Mouse (Mus musculus) ES-Bruce4 (cell line): ENCODE measurements around the gene Zswim4. TPM values are rescaled to one million over a fixed set of nuclear protein-coding genes. Genes with fewer than 3 reads are reported as not detected.

Experiments
- H3K27ac ChIP-seq: 2 replicates; pipeline ENCODE4 v1.5.1; 2012; ENCODE audit warnings: low read length, inconsistent platforms; ENCODE audit not compliant: insufficient read depth
- H3K27me3 ChIP-seq: 2 replicates; pipeline ENCODE4 v1.6.1; 2012; ENCODE audit warnings: mild to moderate bottlenecking, low read length, inconsistent platforms; ENCODE audit not compliant: control insufficient read depth, poor library complexity, insufficient read depth, severe bottlenecking
- H3K36me3 ChIP-seq: 2 replicates; pipeline ENCODE4 v1.6.1; 2012; ENCODE audit warnings: inconsistent platforms, mild to moderate bottlenecking, low read length, moderate library complexity; ENCODE audit not compliant: control insufficient read depth, poor library complexity, insufficient read depth, severe bottlenecking
- H3K4me1 ChIP-seq: one replicate; pipeline ENCODE4 v1.8.1; 2011; ENCODE audit warnings: low read length; ENCODE audit not compliant: control insufficient read depth, insufficient read depth
- H3K4me3 ChIP-seq: 2 replicates; pipeline ENCODE4 v1.5.1; 2011; ENCODE audit warnings: low read depth, mild to moderate bottlenecking, low read length
- H3K9ac ChIP-seq: 2 replicates; pipeline ENCODE4 v1.6.1; 2012; ENCODE audit warnings: low read depth, mild to moderate bottlenecking, inconsistent platforms; ENCODE audit not compliant: poor library complexity, severe bottlenecking
- H3K9me3 ChIP-seq: replicated peaks from 2 replicates; pipeline ENCODE4 v1.6.1; 2012; ENCODE audit warnings: mild to moderate bottlenecking, low read length, inconsistent platforms; ENCODE audit not compliant: control insufficient read depth, poor library complexity, insufficient read depth, severe bottlenecking
- CTCF ChIP-seq: IDR thresholded peaks from one replicate; pipeline ENCODE4 v1.8.1; 2011; ENCODE audit warnings: low read depth, low read length
- EP300 ChIP-seq: IDR thresholded peaks from 2 replicates; pipeline ENCODE4 v1.6.1; 2011; ENCODE audit warnings: low read depth, low read length; ENCODE audit not compliant: insufficient read depth
- POLR2A ChIP-seq: IDR thresholded peaks from one replicate; pipeline ENCODE4 v1.8.1; 2011; ENCODE audit warnings: low read length; ENCODE audit not compliant: insufficient read depth
- polyA plus RNA-seq: library from polyadenylated mRNA; stranded (reverse); fragments of >200 nt; gene quantifications from 2 replicates; pipeline ENCODE4 v1.2.4, GENCODE M21; 2011; ENCODE audit warnings: low read depth; ENCODE audit not compliant: missing spikeins, insufficient read depth, insufficient read length

Zswim4 gene
- polyA plus RNA-seq, 1 experiment = 14.8 TPM

DNA sequence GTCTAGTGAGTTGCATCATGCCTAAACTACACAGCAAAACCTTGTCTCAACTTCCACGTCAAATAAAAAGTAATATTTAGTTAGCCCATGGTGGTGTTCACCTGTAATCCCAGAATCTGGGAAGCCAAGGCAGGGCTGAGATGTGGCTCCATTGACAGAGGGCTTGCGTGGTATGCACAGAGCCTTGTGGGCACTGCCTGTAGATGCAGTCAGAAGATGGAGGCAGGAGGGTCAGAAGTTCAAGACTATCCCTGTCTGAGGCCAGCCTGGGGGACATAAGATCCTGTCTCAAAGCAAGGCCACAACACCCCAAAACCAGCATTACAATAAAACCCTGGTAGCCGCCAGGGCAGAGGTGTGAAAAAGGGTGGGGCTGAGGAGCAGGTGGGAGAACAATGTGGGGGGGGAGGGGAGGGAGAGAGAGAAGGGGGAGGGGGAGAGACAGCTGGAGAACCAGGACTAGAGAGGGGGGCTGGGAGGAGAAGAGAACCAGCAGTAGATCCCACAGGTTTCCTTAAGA, 42.6 kb downstream of the Zswim4 start:
- Histone ChIP-seq H3K9me3 (no peaks in the 10 kb centered on the region), H3K36me3 (no peaks in the 10 kb centered on the region), H3K27me3 (no peaks in the 10 kb centered on the region), H3K27ac (peak overlapping the region; percentile 95), H3K9ac (peak overlapping the region; percentile 12; the same call in 1 of the 2 replicates), H3K4me1 (peaks cover 2% of the 10 kb centered on the region), H3K4me3 (no peak overlapping the region)
- TF ChIP-seq POLR2A (no peak), EP300 (peak; percentile 96), CTCF (no peak)

DNA sequence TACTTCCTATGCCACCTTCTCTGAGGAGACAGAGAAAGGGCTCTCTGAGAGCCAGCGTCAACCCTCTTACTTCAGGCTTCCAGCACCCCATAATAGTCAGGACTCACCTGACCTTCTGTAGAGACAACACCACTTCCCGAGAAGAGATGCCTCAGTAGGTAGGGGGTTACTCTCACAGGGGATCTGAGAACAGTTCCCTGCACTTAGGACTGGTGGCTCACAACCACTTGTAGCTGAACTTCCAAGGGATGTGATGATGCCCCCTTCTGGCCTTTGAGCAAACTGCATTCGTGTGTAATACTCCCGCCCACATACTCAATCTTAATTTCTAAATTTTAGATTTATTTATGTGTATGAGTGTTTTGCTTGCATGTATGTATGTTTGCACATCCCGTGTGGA, 43.3 kb downstream of the Zswim4 start:
- Histone ChIP-seq H3K4me3 (no peak overlapping the region), H3K36me3 (no peaks in the 10 kb centered on the region), H3K4me1 (peaks cover 5% of the 10 kb centered on the region), H3K27ac (peak overlapping the region; percentile 95), H3K9me3 (no peaks in the 10 kb centered on the region), H3K27me3 (no peaks in the 10 kb centered on the region), H3K9ac (peak overlapping the region; percentile 76)
- TF ChIP-seq CTCF (peak; percentile 49), EP300 (no peak), POLR2A (no peak)

DNA sequence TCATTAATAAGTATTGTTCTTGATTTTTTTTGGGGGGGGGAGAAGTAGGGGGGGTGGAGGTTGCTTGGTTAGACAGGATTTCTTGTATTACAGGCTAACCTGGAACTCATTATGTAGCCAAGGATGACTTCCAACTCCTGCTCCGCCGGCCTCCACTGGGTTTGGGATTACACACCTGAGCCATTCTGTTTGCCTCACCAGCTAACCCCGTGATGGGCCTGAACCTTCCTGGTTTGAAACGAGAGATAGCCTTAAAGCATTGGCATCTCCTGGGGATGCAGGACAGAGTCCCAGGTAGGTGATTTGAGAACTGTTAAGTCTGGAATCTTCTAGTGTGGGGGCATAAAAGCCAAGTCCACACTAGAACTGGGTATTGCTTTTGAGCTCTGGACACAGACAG, 43.7 kb downstream of the Zswim4 start:
- Histone ChIP-seq H3K9ac (peak overlapping the region; percentile 76), H3K27me3 (no peaks in the 10 kb centered on the region), H3K36me3 (no peaks in the 10 kb centered on the region), H3K4me3 (no peak overlapping the region), H3K4me1 (peaks cover 6% of the 10 kb centered on the region), H3K9me3 (no peaks in the 10 kb centered on the region), H3K27ac (peak overlapping the region; percentile 84)
- TF ChIP-seq POLR2A (no peak), CTCF (no peak), EP300 (no peak)

DNA sequence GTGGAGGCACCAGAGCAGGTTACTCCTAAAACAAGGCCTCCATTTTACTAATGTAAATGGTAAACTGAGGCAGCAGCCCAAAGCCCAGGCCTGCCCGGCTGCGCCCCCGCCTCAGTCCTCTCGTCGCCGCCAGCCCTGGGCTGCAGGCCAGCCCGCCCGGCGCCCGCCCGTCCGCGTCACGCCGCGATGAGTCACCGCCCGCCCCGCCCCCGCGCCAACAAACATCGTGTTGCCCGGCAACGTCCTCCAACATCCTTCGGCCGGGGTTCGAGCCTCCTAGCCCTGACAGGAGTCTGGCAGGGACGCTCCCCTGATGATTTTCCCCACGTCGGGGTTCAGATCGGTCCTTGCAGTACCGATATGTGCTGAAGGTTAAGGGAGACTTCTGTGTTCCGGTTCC, 44.3 kb downstream of the Zswim4 start:
- Histone ChIP-seq H3K9me3 (no peaks in the 10 kb centered on the region), H3K36me3 (no peaks in the 10 kb centered on the region), H3K27me3 (no peaks in the 10 kb centered on the region), H3K9ac (peak overlapping the region; percentile 76), H3K27ac (peak overlapping the region; percentile 92), H3K4me3 (peak overlapping the region; percentile 57), H3K4me1 (peaks cover 6% of the 10 kb centered on the region)
- TF ChIP-seq POLR2A (peak; percentile 10), EP300 (no peak)

DNA sequence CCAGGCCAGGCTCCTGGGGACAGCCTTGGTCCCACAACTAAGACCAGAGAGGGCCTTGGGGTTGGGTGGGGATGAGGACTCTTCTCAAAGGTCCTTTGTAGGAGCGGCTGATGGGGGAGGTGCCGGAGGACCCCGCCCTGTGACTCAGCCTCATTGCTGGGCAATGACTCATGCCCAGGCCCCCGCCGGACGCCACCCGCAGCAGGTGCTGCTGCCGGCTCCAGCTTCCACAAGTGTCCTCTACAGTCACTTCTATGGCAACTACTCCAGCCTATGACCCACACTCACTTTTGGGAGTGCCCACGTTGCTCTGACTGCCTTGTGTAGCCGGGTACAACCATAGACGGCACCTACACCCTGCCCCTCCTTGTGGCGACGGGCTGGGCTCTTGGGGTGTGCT, 44.8 kb downstream of the Zswim4 start:
- H3K4me3 ChIP-seq = peak overlapping the region; percentile 57
- no peaks in the 10 kb centered on the region for H3K27me3 ChIP-seq
- TF ChIP-seq CTCF (no peak), EP300 (peak; percentile 99)
- peaks cover 7% of the 10 kb centered on the region for H3K4me1 ChIP-seq
- H3K36me3 ChIP-seq = no peaks in the 10 kb centered on the region
- H3K9me3 ChIP-seq = no peaks in the 10 kb centered on the region
- H3K27ac ChIP-seq = peak overlapping the region; percentile 98
- peak overlapping the region; percentile 76 for H3K9ac ChIP-seq

DNA sequence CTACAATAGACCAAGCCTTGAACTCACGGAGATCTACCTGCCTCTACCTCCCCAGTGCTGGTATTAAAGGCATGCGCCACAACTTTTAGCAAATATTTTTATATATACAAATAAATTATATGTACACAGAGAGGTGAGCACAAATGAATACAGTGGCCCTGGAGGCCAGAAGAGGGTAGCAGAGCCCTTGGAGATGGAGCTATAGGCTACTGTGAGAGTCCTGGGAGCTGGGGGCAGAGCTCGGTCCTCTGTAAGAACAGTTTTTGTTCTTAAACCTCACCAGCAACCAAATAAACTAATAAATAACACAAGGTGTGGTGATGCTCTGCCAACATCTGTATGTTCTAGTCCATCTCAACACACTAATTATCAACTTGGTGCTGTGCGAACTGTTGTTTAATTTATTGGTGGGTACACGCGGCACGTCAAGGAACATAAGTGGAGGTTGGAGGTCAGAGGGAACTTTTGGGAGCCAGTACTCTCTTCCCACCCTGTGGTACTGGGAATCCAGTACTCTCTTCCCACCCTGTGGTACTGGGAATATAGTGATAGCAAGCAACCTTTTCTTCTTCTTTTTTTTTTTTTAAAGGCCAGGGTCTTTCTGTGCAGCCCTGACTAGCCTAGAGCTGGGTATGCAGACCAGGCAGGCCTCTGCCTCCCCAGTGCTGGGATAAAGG, 46.5 kb downstream of the Zswim4 start:
- H3K27me3 ChIP-seq = no peaks in the 10 kb centered on the region

More for the DNA sequence above, 46.5 kb downstream of the Zswim4 start:
- Histone ChIP-seq H3K36me3 (no peaks in the 10 kb centered on the region), H3K4me1 (peaks cover 7% of the 10 kb centered on the region), H3K4me3 (no peak overlapping the region), H3K9me3 (no peaks in the 10 kb centered on the region), H3K27ac (peak overlapping the region; percentile 96), H3K9ac (peak overlapping the region; percentile 76)
- no peak for TF ChIP-seq CTCF
- no peak for TF ChIP-seq EP300
- TF ChIP-seq POLR2A = no peak
